Mouse (Mus musculus) kidney, adult 2 months (tissue): ENCODE results near the gene Spata31d1c.

Source experiments
- CTCF ChIP-seq: fragments of 200-500 bp; conservative IDR thresholded peaks from 2 replicates; pipeline ENCODE4 v1.5.1; 2011; ENCODE audit warnings: low read depth, mild to moderate bottlenecking, control low read depth, low read length, moderate library complexity, mixed read lengths; ENCODE audit not compliant: insufficient read depth, insufficient read length
- POLR2A ChIP-seq: fragments of 200-500 bp; IDR thresholded peaks from one replicate; pipeline ENCODE4 v1.6.1; 2011; ENCODE audit warnings: low read depth, low read length, control low read depth

DNA sequence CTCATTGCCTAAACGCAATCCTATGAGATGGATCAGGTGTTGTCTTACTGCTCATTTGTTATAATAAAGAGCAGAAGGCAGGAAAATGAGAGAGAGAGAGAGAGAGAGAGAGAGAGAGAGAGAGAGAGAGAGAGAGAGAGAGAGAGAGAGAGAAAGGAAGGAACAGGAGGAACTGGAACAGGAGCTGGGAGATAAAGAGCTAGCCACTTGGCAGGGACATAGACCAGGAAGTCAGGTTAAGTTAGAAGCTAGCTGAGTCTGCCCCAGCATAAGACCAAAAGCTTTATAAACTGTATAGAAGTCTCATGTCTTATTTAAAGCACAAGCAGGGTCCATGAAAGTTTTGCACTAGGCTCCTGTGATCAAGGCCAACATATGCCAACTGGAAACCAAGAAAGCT, 24.9 kb upstream of the Spata31d1c start:
- TF ChIP-seq POLR2A (no peak), CTCF (no peak)
